Mouse (Mus musculus): Measurements from ENCODE around the gene Tmem178.

Gene Tmem178

GRCm38 (mm10) chr17:80997226-80997625 is 52.8 kb downstream of the Tmem178 start:
- DNase-seq (ENCODE audit: low spot score in 2 of 2): no peak

GRCm38 (mm10) chr17:80998958-80999357 is 54.5 kb downstream of the Tmem178 start:
- no peak for DNase-seq (ENCODE audit: low spot score in 2 of 2)

GRCm38 (mm10) chr17:81001010-81001409 is 56.6 kb downstream of the Tmem178 start:
- DNase-seq (ENCODE audit: low spot score in 2 of 2): no peak

GRCm38 (mm10) chr17:81001647-81002046 is 57.2 kb downstream of the Tmem178 start:
- no peak for DNase-seq (ENCODE audit: low spot score in 2 of 2)

- no peak for DNase-seq (ENCODE audit: low spot score in 2 of 2)
Observed at GRCm38 (mm10) chr17:81002130-81002529, 57.7 kb downstream of the Tmem178 start.

- no peak for DNase-seq (ENCODE audit: low spot score in 2 of 2)
Observed at GRCm38 (mm10) chr17:81004454-81004853, 60.0 kb downstream of the Tmem178 start.

GRCm38 (mm10) chr17:81005292-81005691 is 60.9 kb downstream of the Tmem178 start:
- DNase-seq (ENCODE audit: low spot score in 2 of 2): no peak

GRCm38 (mm10) chr17:81009112-81009511 is 64.7 kb downstream of the Tmem178 start:
- DNase-seq (ENCODE audit: low spot score in 2 of 2): no peak

- DNase-seq (ENCODE audit: low spot score in 2 of 2): no peak
Observed at GRCm38 (mm10) chr17:81010199-81010598, 65.8 kb downstream of the Tmem178 start.

- peak; percentile 20 to 56 for DNase-seq (ENCODE audit: low spot score in 2 of 2)
Observed at GRCm38 (mm10) chr17:81010844-81011685, 66.6 kb downstream of the Tmem178 start.

GRCm38 (mm10) chr17:81015814-81016447 is 71.5 kb downstream of the Tmem178 start:
- DNase-seq (ENCODE audit: low spot score in 2 of 2): peak; percentile 39 to 43

GRCm38 (mm10) chr17:81017132-81017531 is 72.7 kb downstream of the Tmem178 start:
- no peak for DNase-seq (ENCODE audit: low spot score in 2 of 2)

GRCm38 (mm10) chr17:81027331-81027730 is 82.9 kb downstream of the Tmem178 start:
- no peak for DNase-seq (ENCODE audit: low spot score in 2 of 2)

- no peak for DNase-seq (ENCODE audit: low spot score in 2 of 2)
Observed at GRCm38 (mm10) chr17:81031830-81032442, 87.5 kb downstream of the Tmem178 start.

- no peak for DNase-seq (ENCODE audit: low spot score in 2 of 2)
Observed at GRCm38 (mm10) chr17:81032957-81033356, 88.5 kb downstream of the Tmem178 start.

- no peak for DNase-seq (ENCODE audit: low spot score in 2 of 2)
Observed at GRCm38 (mm10) chr17:81035354-81035753, 90.9 kb downstream of the Tmem178 start.

- DNase-seq (ENCODE audit: low spot score in 2 of 2): no peak
Observed at GRCm38 (mm10) chr17:81038707-81039408, 94.4 kb downstream of the Tmem178 start.

- no peak for DNase-seq (ENCODE audit: low spot score in 2 of 2)
Observed at GRCm38 (mm10) chr17:81041662-81042061, 97.2 kb downstream of the Tmem178 start.

- DNase-seq (ENCODE audit: low spot score in 2 of 2): no peak
Observed at GRCm38 (mm10) chr17:81044356-81044755, 99.9 kb downstream of the Tmem178 start.

- DNase-seq (ENCODE audit: low spot score in 2 of 2): no peak
Observed at GRCm38 (mm10) chr17:81045115-81045514, 100.7 kb downstream of the Tmem178 start.

GRCm38 (mm10) chr17:81045525-81046150 is 101.2 kb downstream of the Tmem178 start:
- no peak for DNase-seq (ENCODE audit: low spot score in 2 of 2)

All from right cerebral cortex, postnatal 36 days (tissue).